Mouse (Mus musculus) R1 (cell line): ENCODE measurements around the gene Nptx1.

Experiments used
- DNase-seq: peaks from one replicate; pipeline ENCODE4 v3.0.0-alpha.2; 2018; ENCODE audit warnings: low read depth, low spot score

Nptx1 gene

GRCm38 (mm10) chr11:119547183-119547921 is at the start of gene Nptx1:
Nptx1 (minus strand) TSS chr11:119547753.
- DNase-seq: peak; percentile 38

GRCm38 (mm10) chr11:119593966-119594365 is 46.4 kb upstream of the Nptx1 start:
- DNase-seq: peak; percentile 82

GRCm38 (mm10) chr11:119589242-119589641 is 41.7 kb upstream of the Nptx1 start:
- no peak for DNase-seq

GRCm38 (mm10) chr11:119587112-119587511 is 39.6 kb upstream of the Nptx1 start:
- no peak for DNase-seq

GRCm38 (mm10) chr11:119586511-119586910 is 39.0 kb upstream of the Nptx1 start:
- DNase-seq: no peak

GRCm38 (mm10) chr11:119577721-119578120 is 30.2 kb upstream of the Nptx1 start:
- no peak for DNase-seq

DNA sequence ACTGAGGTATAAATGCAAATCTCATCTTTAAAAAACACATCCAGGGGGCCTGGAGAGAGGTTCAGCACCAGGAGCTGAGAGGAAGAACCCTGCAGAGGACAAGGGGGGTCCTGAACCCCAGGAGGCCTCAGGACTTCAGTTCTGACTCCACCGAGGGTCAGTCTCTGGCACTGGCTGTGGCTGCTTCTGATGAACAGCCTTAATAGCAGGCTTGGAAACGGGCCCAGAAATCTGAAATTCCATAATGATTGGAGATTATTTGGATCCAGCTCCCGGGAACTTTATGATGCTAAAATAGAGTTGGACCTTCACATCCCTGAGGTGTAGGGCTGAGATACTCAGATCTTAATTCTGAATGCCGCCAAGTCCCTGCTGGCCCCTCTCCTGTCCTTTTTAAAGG is 29.3 kb upstream of the Nptx1 start:
- DNase-seq: no peak

DNA sequence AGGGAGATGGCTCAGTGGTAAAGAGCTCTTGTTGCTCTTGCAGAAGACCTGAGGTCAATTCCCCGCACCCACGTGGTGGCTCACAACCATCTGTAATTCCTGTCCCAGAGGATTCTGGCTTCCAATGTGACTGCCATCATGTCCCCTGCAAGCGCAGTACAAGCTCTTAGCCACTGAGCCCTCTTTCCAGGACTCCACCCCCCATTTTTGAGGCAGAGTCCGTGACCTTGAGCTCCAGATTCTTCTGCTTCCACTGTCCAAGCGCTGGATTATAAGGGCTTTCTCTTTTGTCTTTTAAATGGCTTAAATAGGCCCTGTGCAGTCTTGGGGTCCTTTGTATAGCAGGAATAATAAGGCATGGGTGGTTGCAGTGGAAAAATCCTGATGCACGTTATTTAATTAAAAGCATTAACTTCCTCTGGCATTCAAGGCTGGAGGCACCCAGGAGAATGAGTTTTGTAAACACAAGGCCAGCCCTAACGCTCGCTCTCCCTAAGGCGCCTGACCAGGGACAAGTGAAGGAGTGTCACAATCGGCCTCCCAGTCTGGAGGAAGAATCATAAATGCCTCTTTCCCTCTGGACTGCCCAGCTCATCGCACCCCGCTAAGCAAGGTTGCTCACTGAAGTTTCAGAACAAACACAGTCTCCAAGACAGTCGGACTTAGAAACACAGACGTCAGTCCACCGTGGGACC is 24.9 kb upstream of the Nptx1 start:
- peak; percentile 87 for DNase-seq

DNA sequence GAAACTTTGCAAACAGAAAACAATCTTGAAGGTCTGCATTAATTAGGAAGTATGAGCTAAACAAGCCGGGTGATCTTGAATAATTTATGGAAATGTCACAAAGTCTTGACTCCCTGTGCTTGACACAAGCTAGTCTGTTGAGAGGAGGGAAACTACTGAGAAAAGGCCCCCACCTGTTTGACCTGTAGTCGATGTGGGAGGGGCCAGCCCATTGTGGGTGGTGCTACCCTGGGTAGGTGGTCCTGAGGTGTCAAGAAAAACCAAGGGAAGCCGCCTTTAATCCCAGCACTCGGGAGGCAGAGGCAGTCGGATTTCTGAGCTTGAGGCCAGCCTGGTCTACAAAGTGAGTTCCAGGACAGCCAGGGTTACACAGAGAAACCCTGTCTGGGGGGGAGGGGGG is 18.6 kb upstream of the Nptx1 start:
- DNase-seq: peak; percentile 76

GRCm38 (mm10) chr11:119565684-119566083 is 18.1 kb upstream of the Nptx1 start:
- DNase-seq: peak; percentile 51

DNA sequence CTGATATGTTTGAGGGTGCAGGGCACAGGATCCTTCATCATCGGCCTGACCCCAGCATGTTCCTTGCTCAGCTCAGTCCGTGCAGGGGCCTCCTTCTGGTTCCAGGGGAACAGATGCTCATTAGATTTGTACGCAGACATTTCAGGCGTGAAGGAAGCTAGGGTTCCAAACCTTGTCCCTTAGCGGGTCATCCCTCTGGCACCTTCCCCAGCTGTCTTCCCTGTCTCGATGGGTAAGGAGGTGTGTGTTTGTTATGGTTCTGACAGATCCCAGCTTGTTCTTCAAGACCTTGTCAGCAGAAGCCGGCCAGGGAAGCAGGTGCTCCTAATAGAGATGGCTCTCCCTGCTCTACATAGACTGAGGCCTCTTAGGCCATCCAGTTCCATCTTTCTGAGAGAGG is 17.5 kb upstream of the Nptx1 start:
- DNase-seq: no peak

GRCm38 (mm10) chr11:119564383-119564782 is 16.8 kb upstream of the Nptx1 start:
- DNase-seq: no peak

DNA sequence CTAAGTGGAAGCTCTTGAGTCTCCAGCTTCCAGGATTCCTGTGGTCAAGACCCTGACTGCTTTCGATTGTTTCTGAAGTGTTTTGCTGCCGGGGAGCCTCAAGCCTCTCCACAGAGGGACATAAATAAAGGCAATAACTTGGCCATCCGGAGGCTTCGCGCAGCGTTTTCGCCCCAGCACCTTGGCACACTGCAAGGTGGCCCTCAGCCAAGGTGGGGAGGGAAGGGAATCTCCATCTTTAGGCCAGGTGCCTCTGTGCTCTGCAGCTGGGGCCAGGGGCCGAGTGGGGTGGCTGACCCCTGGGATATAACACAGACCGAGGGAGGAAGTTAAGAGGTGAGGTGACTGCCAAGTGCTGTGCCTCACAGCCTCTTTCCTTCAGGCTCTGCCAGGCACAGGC is 15.6 kb upstream of the Nptx1 start:
- no peak for DNase-seq

DNA sequence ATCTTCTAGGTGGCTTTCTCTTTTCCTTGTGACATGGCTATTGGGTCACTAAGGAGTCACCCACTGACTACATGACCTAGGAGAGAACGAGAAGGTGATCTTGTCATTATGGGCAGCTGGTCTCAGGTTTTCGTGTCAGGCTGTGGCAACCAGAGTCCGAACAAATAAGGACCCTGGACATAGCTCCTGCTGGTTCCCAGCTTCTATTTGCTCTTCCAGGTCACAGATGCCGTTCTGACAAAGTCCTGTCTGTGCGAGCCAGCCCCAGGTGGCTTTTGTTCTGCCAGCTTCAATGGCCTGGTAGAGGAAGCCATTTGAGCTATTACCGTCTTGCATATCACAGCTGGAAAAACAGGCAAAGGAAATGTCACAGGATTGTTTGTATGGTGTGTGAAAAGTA is 14.7 kb upstream of the Nptx1 start:
- DNase-seq: no peak

- peak; percentile 59 for DNase-seq
Observed at GRCm38 (mm10) chr11:119558870-119559610, 11.5 kb upstream of the Nptx1 start.

DNA sequence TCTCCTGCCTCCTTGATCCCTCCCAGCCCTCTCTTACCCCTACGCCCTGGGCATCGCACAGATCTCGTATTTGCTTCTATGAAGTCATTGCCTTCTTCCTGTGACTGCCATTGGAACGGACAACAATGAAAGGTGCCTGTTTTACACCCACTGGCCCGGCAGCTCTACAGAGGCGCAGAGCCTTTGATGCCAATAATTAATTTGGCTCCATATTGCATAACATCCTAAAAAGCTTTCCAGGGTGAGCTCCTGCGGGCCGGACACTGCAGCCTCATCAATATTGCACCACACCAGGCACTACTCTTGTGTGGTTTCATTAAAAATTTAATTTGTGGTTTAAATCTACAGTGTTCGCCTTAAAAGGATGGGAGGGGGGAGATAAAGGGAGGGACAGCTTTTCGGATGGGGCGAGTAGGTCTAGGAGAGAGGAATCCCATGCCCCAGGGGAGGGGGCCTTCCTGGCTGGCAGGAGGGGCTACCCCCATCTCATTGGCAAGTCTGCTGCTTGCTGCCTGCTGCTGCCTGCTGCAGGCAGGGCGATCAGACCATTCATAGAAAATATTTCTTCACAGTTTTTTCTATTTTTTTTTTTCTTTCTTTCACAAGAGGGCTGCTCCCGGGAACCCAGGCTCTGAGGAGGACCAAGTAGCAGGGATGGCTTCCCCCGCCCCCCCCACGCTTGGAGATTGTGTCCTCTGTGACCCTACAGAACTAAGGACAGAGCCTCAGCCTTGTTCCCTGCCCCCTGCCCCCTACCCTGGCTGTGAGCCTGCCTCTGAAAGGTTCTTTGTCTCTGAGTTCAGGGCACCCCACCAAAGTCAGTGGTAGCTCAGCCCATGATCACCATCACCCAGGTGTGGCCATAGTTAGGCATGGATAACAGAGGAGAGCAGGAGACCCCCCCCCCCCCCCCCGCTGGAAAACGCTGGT is 10.7 kb upstream of the Nptx1 start:
- DNase-seq: no peak

GRCm38 (mm10) chr11:119555170-119555569 is 7.6 kb upstream of the Nptx1 start:
- DNase-seq: no peak

DNA sequence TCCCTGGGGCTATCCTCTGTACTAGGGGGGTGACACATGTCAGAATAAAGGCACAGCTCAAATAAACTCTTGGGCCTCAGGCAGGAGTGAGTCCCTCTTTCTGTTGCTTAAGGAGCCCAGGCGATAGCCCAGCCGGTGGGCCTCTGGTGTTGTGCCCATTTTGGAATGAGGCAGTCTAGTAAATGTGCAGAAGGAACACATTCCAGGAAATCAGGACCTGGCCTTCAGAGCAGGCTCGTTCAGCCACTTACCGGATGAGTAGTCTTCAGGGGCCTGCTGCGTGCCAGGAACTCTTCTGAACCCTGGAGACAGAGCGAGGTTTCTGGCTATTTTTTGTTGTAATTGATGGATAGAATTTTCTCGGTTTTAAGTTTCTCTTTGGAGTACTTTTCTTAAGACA is 7.2 kb upstream of the Nptx1 start:
- DNase-seq: no peak

DNA sequence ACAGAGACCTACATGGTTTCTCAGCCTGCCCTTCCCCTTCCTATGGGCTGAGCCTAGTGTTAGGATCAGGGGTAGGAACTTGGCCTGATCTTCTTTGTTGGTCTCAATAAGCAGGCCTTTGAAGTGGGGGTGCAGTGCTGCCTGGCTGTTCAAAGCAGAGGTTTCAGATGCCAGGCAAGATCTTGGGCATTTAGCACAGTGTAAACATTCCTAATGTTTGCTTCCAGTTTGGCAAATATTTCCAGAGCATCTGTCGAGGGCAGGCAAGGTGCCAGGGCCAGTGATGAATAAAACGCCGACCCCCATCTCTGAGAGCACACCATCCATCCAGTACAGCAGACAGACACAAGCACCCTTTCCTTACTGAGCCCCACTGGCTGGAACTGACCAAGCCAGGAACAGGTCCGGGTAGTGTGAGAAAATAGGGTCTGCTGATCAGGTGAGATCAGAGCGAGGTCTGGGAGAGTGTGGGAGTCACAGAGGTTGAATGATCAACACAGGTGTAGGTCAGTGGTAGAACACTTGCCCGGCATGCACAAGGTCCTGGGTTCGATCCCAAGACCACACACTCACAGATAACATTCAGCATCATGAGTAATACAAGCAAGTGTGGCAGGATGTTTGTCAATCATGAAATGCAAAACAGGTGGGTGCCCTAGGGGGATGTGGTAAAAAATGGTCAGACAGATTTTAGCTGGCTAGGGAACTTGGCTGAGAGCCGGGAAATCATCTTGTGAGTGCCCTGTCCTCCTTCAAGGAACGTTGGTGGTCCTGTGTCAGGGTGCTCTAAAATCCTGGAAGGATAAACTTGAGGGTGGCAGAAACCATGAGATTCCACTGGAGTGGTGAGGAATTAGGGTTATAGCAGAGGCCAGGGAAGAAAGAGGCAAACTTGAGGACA is 5.6 kb upstream of the Nptx1 start:
- DNase-seq: no peak

DNA sequence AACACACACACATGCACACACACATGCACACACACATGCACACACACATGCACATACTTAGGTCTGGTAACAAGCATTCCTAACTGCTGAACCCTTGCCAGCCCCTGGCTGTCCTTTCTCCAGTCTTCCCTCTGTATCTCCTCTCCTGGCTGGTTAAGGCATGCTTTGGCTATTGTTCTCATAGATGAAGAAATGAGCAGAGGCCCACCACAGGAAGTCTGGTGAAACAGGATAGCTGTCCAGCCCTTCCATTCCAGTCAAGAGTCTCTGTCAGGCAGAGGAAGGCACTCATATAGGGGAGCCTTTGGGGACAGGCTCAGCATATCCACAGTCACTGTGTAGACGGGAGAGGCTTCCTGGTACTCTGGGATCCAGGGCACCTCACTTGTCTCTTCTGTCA is 4.7 kb upstream of the Nptx1 start:
- DNase-seq: no peak
